Mouse (Mus musculus): ENCODE results near the gene Taok1. TPM values are rescaled to one million over a fixed set of nuclear protein-coding genes. Genes with fewer than 3 reads are reported as not detected.
"Not testable (repeated sequence)": the region's sequence is repeated elsewhere in the genome, so short reads cannot be mapped to it uniquely, and the experiment has no call there.

Gene Taok1
- 13.9 and 16.6 TPM in 2 replicates for polyA plus RNA-seq (2016; fragmentation: Nextera tagmentation; extraction: Ambion mirVana)

GRCm38 (mm10) chr11:77607538-77608455 is at the start of gene Taok1:
TSS of gene Taok1 (minus strand) at chr11:77607815.
- H3K4me1 ChIP-seq = peaks cover 28% of the 10 kb centered on the region
- peak within 1 kb of the TSS; percentile 80 for H3K4me3 ChIP-seq
- peak within 1 kb of the TSS; percentile 100 for H3K27ac ChIP-seq (replicated peaks)
- H3K9me3 ChIP-seq (replicated peaks) = no peaks in the 10 kb centered on the region
- 1% methylated on average over 67 of the region's 71 CpGs for WGBS
- peaks cover 20% of the 10 kb centered on the region for H3K36me3 ChIP-seq
- H3K27me3 ChIP-seq (ENCODE audit: low read depth, poor library complexity, severe bottlenecking) = no peaks in the 10 kb centered on the region
- peak; percentile 97 for DNase-seq (ENCODE audit: low spot score)

- DNase-seq (ENCODE audit: low spot score); H3K9me3 ChIP-seq (replicated peaks); H3K4me1 ChIP-seq; H3K27me3 ChIP-seq (ENCODE audit: low read depth, poor library complexity, severe bottlenecking); H3K4me3 ChIP-seq; H3K36me3 ChIP-seq; H3K27ac ChIP-seq (replicated peaks): not testable (repeated sequence)
- WGBS = 96% methylated on average over 4 of the region's 4 CpGs
These were observed 46.0 kb upstream of the Taok1 start for GRCm38 (mm10) chr11:77653406-77654190.

- whole genome bisulfite sequencing = 63% methylated on average over 6 of the region's 6 CpGs
- DNase-seq (ENCODE audit: low spot score) = no peak
- no peaks in the 10 kb centered on the region for H3K4me1 ChIP-seq
These were observed 44.9 kb upstream of the Taok1 start for GRCm38 (mm10) chr11:77652484-77652883.

DNA sequence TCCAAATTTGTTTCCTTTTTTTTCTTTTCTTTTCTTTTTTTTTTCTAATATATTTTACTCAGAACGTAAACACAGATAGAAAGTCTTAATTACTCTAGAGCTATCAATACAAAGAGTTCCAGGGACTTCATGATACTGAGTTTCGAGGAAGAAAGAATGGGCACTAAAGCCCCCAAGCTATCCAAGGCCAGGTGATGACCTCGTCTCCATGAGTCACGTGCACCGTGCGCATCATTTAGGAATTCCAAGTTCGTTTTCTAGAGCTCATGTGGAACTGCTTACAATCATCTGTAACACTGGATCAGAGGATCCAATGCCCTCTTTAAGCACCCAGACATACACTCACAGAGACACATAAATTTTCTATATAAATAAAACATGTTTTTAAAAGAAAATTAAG is 41.3 kb upstream of the Taok1 start:
- Histone ChIP-seq H3K27me3 (ENCODE audit: low read depth, poor library complexity, severe bottlenecking) (no peaks in the 10 kb centered on the region), H3K9me3 (replicated peaks) (no peaks in the 10 kb centered on the region), H3K4me1 (no peaks in the 10 kb centered on the region), H3K27ac (replicated peaks) (no peak overlapping the region), H3K4me3 (no peak overlapping the region), H3K36me3 (no peaks in the 10 kb centered on the region)
- no peak for DNase-seq (ENCODE audit: low spot score)
- WGBS = 88% methylated on average over 7 of the region's 7 CpGs

More at GRCm38 (mm10) chr11:77652484-77652883, 44.9 kb upstream of the Taok1 start:
- no peak overlapping the region for H3K27ac ChIP-seq (replicated peaks)
- H3K27me3 ChIP-seq (ENCODE audit: low read depth, poor library complexity, severe bottlenecking) = no peaks in the 10 kb centered on the region
- H3K9me3 ChIP-seq (replicated peaks) = no peaks in the 10 kb centered on the region
- H3K36me3 ChIP-seq = no peaks in the 10 kb centered on the region
- no peak overlapping the region for H3K4me3 ChIP-seq

GRCm38 (mm10) chr11:77645481-77645880 is 37.9 kb upstream of the Taok1 start:
- no peaks in the 10 kb centered on the region for H3K9me3 ChIP-seq (replicated peaks)
- H3K4me1 ChIP-seq = no peaks in the 10 kb centered on the region
- no peaks in the 10 kb centered on the region for H3K36me3 ChIP-seq
- no peak for DNase-seq (ENCODE audit: low spot score)
- WGBS = 86% methylated on average over 4 of the region's 4 CpGs
- H3K27ac ChIP-seq (replicated peaks) = no peak overlapping the region
- no peaks in the 10 kb centered on the region for H3K27me3 ChIP-seq (ENCODE audit: low read depth, poor library complexity, severe bottlenecking)
- H3K4me3 ChIP-seq = no peak overlapping the region

- WGBS = 90% methylated on average over 9 of the region's 9 CpGs
- Histone ChIP-seq H3K4me3 (no peak overlapping the region), H3K27me3 (ENCODE audit: low read depth, poor library complexity, severe bottlenecking) (no peaks in the 10 kb centered on the region), H3K27ac (replicated peaks) (no peak overlapping the region), H3K9me3 (replicated peaks) (no peaks in the 10 kb centered on the region), H3K36me3 (no peaks in the 10 kb centered on the region), H3K4me1 (no peaks in the 10 kb centered on the region)
- no peak for DNase-seq (ENCODE audit: low spot score)
These were observed 33.8 kb upstream of the Taok1 start for GRCm38 (mm10) chr11:77641390-77641789.

GRCm38 (mm10) chr11:77630257-77630670 is 22.6 kb upstream of the Taok1 start:
- Histone ChIP-seq H3K9me3 (replicated peaks) (no peaks in the 10 kb centered on the region), H3K36me3 (no peaks in the 10 kb centered on the region), H3K4me3 (peak overlapping the region; percentile 41), H3K27ac (replicated peaks) (no peak overlapping the region), H3K4me1 (peaks cover 21% of the 10 kb centered on the region), H3K27me3 (ENCODE audit: low read depth, poor library complexity, severe bottlenecking) (no peaks in the 10 kb centered on the region)
- peak; percentile 78 for DNase-seq (ENCODE audit: low spot score)
- 17% methylated on average over 8 of the region's 8 CpGs for WGBS

GRCm38 (mm10) chr11:77629476-77629875 is 21.9 kb upstream of the Taok1 start:
- peaks cover 29% of the 10 kb centered on the region for H3K4me1 ChIP-seq

GRCm38 (mm10) chr11:77626596-77627535 is 19.3 kb upstream of the Taok1 start:
- Histone ChIP-seq H3K27me3 (ENCODE audit: low read depth, poor library complexity, severe bottlenecking) (peaks cover 12% of the 10 kb centered on the region), H3K36me3 (no peaks in the 10 kb centered on the region), H3K4me1 (peaks cover 42% of the 10 kb centered on the region), H3K27ac (replicated peaks) (no peak overlapping the region), H3K4me3 (no peak overlapping the region), H3K9me3 (replicated peaks) (no peaks in the 10 kb centered on the region)
- WGBS = 69% methylated on average over 5 of the region's 5 CpGs
- no peak for DNase-seq (ENCODE audit: low spot score)

More at GRCm38 (mm10) chr11:77629476-77629875, 21.9 kb upstream of the Taok1 start:
- Histone ChIP-seq H3K9me3 (replicated peaks) (no peaks in the 10 kb centered on the region), H3K4me3 (no peak overlapping the region), H3K36me3 (no peaks in the 10 kb centered on the region), H3K27ac (replicated peaks) (no peak overlapping the region), H3K27me3 (ENCODE audit: low read depth, poor library complexity, severe bottlenecking) (no peaks in the 10 kb centered on the region)
- no peak for DNase-seq (ENCODE audit: low spot score)
- 0% methylated on average over 1 of the region's 1 CpGs for WGBS

DNA sequence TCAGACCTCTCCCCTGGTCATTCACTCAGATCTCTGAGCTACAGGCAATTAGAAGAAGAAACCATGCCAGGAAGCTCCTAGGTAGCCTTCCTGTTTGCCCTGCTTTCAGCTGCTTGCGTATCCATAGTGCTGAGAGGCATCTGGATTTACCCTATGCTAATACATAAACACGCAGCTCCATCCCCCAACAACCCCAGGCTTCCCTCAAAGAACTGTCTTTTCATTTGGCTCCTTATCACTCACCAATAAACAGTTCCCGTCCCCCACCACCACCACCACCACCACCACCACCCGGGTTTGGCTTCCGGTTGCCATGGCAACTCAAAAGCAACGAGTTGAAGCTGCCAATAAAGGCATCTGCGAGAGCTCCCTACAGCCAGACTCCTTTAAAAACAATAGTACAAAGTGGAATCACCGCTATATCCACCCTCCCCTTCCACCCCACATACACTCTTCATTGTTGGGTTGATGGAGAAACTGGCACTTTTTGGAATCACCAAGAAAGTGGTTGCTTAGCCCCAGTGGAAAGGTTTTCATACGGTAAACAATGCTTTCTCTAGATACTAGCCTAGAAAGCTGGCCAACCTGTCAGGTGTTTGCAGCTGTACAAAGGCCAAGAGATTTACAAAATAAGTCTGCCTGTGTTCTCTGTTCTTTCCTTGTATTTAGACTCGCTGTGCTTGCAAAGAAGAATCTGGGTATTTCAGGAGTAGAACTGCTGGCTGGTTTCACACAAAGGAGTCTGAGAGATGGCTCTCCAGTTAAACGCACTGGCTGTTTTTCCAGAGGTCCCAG is 17.6 kb upstream of the Taok1 start:
- Histone ChIP-seq H3K27me3 (ENCODE audit: low read depth, poor library complexity, severe bottlenecking) (peaks cover 12% of the 10 kb centered on the region), H3K27ac (replicated peaks) (peak overlapping the region; percentile 68), H3K36me3 (no peaks in the 10 kb centered on the region), H3K4me3 (peak overlapping the region; percentile 55), H3K4me1 (peaks cover 40% of the 10 kb centered on the region), H3K9me3 (replicated peaks) (no peaks in the 10 kb centered on the region)
- WGBS = 6% methylated on average over 11 of the region's 11 CpGs
- DNase-seq (ENCODE audit: low spot score) = peak; percentile 71

DNA sequence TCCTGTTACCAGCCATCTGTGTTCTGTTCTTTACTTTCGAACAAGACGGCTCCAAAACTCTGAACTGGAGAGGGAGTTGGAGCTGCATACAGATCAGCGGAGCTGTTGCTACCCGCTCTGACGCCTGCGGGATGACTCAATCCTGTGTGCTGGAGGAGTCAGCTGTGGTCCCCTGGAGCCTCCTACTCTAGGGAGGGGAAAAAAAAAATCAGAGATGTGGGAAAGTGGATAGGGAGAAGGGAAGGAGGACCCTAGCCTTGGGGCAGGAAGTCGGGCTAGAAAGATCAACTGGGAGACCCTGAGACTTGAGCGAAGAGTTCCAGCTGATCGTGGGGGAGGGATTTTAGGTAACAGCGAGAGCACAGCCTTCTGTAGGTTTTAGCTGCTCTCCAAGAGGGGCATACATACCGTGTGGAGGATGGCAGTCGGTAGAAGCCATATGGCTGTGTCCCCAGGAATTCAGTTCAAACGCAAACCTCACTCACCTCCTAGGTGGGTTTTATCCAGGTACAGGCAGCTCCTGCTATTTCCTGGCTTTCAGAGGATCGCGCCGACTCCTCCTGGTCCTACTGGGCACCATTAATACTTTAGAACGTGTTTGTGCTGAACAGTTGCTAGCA is 16.9 kb upstream of the Taok1 start:
- peaks cover 12% of the 10 kb centered on the region for H3K27me3 ChIP-seq (ENCODE audit: low read depth, poor library complexity, severe bottlenecking)
- H3K4me3 ChIP-seq = peak overlapping the region; percentile 55
- H3K27ac ChIP-seq (replicated peaks) = peak overlapping the region; percentile 68
- H3K9me3 ChIP-seq (replicated peaks) = no peaks in the 10 kb centered on the region
- peaks cover 34% of the 10 kb centered on the region for H3K4me1 ChIP-seq
- WGBS = under 1% methylated on average over 17 of the region's 17 CpGs
- peak; percentile 61 for DNase-seq (ENCODE audit: low spot score)
- no peaks in the 10 kb centered on the region for H3K36me3 ChIP-seq

All from midbrain, embryonic 10.5 days (tissue).